Mouse (Mus musculus): Measurements from ENCODE around the gene Olfr1145.

Olfr1145 gene

DNA sequence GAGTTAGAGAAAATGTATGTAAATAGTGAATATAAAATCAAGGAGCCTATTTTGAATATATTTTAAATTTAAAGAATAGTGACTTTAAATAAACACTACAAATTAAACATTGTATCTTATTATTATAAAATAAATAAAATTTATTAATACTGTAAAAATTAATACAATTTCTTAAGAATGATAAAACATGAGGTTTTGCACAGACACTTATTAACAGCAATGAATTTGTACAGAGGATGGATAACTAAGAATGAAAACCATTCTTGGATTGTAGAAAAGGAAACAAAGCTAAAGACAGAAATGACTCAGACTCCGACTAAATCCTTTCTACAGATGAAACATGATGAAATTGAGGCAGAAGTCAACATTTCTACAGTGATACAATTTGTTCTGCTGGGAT lies at the start of gene Olfr1145:
Gene Olfr1145, plus strand, starts transcription at position 301 of the 400 bp plus-strand sequence.
- DNase-seq (ENCODE audit: low spot score): no peak

DNA sequence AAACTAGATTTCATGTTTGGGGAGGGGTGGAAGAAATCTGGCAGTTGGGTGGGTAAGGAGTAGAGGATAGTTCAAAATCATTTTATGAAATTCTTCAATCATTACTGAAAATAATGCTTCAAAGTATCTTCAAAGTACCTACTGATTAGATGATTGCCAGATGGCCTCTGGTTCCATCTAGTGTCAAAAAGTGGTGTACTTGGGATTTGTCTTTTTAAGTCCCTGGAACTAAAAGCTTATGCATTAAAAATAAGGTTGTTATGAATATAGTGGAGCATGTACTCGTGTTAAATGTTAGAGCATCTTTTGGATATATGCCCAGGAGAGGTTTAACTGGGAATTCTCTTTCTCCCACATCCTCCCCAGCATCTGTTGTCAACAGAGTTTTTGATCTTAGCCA lies 33.5 kb upstream of the Olfr1145 start:
- no peak for DNase-seq (ENCODE audit: low spot score)

DNA sequence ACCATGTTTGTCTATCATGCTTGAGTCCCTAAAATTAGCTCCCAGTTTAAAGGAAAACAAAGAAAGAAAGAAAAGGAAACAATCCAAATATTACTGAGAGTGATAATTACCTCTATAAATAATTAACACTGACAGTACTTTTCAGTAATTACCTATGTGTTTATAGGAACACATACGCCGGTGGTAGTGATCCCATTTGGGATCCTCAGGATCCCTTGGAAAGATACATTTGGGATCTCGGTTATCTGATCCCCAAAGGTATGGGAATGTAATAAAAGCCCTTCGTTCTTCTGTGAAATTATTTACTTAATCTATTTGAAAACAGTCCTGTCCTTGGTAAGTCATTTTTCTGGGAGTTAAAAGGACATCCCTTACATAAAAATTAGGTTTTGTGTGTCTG lies 30.4 kb upstream of the Olfr1145 start, which contains the start of gene Olfr152:
Gene Olfr152, plus strand, starts transcription at position 301 of the 400 bp plus-strand sequence.
- DNase-seq (ENCODE audit: low spot score): no peak

DNA sequence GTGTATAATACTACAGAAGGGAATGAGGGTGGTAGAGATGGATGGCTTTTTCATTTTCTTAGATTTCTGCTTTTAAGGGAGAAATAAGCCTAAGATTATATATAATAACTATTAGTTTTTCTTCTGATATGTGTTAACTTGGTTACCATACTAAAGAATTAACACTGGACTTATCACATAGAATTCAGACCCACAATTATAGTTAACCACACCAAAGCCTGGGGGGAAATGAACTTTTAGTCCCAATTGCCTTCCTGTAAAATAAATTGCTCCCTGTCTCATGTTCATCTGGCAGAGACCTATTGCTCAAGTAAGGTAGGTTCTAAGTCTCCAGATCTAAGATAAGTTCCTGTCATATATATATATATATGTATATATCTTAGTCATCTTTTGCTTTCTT lies 9.3 kb upstream of the Olfr1145 start, which contains the start of gene Olfr1143:
Gene Olfr1143, plus strand, starts transcription at position 301 of the 400 bp plus-strand sequence.
- DNase-seq (ENCODE audit: low spot score): no peak

DNA sequence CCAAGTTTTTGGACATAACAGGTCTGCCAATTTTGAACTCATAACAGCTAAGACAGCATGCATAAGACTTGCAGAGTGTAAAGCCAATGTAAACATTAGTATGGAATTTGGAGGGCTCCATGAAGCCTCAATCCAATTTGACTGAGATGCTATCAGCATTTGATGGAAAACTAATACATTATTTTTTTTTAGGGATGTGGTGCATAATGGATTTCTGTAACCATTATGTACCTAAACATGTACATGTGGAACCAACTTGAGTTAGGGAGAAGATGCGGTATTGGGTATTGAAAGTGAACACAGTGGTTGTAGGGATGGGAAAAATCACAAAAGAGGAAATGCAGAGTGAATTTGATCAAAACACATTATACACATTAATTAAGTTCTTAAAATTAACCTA lies 20.6 kb downstream of the Olfr1145 start, which contains the start of gene Olfr1148:
Gene Olfr1148, plus strand, starts transcription at position 301 of the 400 bp plus-strand sequence.
- no peak for DNase-seq (ENCODE audit: low spot score)

DNA sequence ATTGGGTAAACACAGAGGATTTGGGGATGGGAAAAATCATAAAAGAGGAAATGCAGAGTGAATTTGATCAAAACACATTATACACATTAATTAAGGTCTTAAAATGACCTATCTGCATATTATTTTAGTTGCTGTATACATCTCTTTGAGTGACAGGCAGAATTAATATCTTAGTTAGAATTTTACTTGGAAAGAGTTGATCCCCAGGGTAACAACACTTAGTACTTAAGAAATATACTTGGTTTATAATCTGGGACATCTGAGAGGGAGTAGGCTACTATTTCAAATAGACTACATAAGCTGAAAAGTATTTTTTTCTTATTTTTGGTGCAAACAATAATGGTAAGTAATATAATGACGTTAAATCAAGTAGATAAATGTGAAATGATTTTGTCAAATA lies 34.1 kb downstream of the Olfr1145 start, which contains the start of gene Olfr1150-ps1:
Gene Olfr1150-ps1, plus strand, starts transcription at position 301 of the 400 bp plus-strand sequence.
- no peak for DNase-seq (ENCODE audit: low spot score)

DNA sequence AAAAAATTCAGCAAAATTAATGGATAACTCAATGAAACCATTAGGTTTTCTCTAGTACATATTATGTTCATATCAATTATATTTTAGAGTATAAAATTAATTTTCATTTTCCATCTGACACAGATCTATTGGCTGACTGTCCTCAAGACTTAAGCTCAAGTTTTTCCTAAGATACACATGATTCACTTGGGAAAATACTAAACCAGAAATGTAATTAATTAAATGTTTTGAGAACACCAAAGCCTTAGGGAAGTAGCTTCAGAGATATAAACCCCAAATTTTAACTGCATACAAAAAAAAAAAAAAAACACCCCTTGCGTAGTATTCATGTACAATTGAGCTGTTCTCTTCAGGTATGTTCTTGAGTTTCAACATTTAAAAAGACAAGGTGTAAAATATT lies 45.9 kb downstream of the Olfr1145 start, which contains the start of gene Olfr1151:
Gene Olfr1151, plus strand, starts transcription at position 301 of the 400 bp plus-strand sequence.
- DNase-seq (ENCODE audit: low spot score): no peak

Measured in yolk sac, embryonic 10.5 days (tissue).